Mouse (Mus musculus): Measurements from ENCODE around the gene Gm4553. TPM values are rescaled to one million over a fixed set of nuclear protein-coding genes. Genes with fewer than 3 reads are reported as not detected.
"Not testable (repeated sequence)": the region's sequence is repeated elsewhere in the genome, so short reads cannot be mapped to it uniquely, and the experiment has no call there.

Gene Gm4553
- not detected in 2 replicates for polyA plus RNA-seq (2014; fragmentation: Nextera tagmentation; extraction: Ambion mirVana)

DNA sequence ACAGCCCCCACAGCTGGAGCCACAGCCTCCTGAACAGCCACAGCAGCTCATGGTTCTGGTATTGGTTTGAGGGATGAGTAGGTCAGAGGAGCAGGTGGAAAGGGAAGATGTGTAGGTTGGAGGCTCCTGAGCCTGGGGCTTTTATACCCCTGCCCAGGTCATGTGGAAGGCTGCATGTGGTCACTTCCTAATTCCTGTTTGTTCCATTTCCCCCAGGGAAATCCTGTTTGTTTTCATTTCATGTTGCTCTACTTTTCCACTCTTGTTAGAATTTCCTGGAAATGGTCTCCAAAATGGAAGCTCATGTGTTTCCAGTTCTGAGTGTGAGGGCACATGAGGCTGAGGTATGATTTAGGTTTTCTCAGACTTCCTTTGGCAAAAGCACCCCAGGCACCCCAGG is at the start of gene Gm4553:
Gm4553 (minus strand) TSS at position 101 of the 400 bp plus-strand sequence.
- not testable (repeated sequence) for H3K4me2 ChIP-seq; DNase-seq (ENCODE audit: low spot score, missing footprints); H3K9ac ChIP-seq (ENCODE audit: low read length); H3K4me1 ChIP-seq (ENCODE audit: control insufficient read depth, insufficient read depth, low read length); H3K4me3 ChIP-seq (ENCODE audit: low read depth, low read length); H3K36me3 ChIP-seq (ENCODE audit: control insufficient read depth, insufficient read depth, low read length); H3K27me3 ChIP-seq (ENCODE audit: control insufficient read depth, insufficient read depth, low read length); H3K27ac ChIP-seq (ENCODE audit: low read depth, low read length); H3K9me3 ChIP-seq (ENCODE audit: control insufficient read depth, low read length); ATAC-seq (ENCODE audit: low FRiP score)

DNA sequence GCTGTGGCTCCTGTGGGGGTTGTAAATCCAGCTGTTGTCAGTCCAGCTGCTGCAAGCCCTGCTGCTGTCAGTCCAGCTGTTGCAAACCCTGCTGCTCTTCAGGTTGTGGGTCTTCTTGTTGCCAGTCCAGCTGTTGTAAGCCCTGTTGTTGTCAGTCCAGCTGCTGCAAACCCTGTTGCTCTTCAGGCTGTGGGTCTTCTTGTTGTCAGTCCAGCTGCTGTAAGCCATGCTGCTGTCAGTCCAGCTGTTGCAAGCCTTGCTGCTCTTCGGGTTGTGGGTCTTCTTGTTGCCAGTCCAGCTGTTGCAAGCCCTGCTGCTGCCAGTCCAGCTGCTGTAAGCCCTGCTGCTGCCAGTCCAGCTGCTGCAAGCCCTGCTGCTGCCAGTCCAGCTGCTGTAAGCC is 46.6 kb upstream of the Gm4553 start:
- H3K9me3 ChIP-seq (ENCODE audit: control insufficient read depth, low read length); H3K27me3 ChIP-seq (ENCODE audit: control insufficient read depth, insufficient read depth, low read length); H3K27ac ChIP-seq (ENCODE audit: low read depth, low read length); H3K9ac ChIP-seq (ENCODE audit: low read length); H3K36me3 ChIP-seq (ENCODE audit: control insufficient read depth, insufficient read depth, low read length); H3K4me1 ChIP-seq (ENCODE audit: control insufficient read depth, insufficient read depth, low read length); DNase-seq (ENCODE audit: low spot score, missing footprints); ATAC-seq (ENCODE audit: low FRiP score); H3K4me2 ChIP-seq; H3K4me3 ChIP-seq (ENCODE audit: low read depth, low read length): not testable (repeated sequence)
- WGBS = 59% methylated on average over 1 of the region's 1 CpGs

DNA sequence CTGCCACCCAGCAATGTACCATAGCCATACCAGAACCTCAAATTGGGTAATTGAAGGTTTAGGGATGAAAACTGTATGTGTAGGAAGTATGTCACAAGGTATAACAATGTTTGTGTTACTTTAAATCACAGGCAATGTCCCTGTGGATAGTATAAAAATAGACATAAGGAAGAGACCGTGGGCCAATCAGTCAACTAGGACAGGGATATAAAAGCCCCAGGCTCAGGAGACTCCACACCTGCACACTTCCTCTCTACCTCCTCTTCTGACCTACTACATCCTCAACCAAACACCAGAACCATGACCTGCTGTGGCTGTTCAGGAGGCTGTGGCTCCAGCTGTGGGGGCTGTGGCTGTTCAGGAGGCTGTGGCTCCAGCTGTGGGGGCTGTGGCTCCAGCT is 46.0 kb upstream of the Gm4553 start, which contains the start of gene Gm7579:
Gm7579 (plus strand) TSS at position 301 of the 400 bp plus-strand sequence.
- no peak within 1 kb of the TSS for H3K9ac ChIP-seq (ENCODE audit: low read length)
- H3K36me3 ChIP-seq (ENCODE audit: control insufficient read depth, insufficient read depth, low read length) = no peaks in the 10 kb centered on the region
- no peaks in the 10 kb centered on the region for H3K27me3 ChIP-seq (ENCODE audit: control insufficient read depth, insufficient read depth, low read length)
- no peaks in the 10 kb centered on the region for H3K9me3 ChIP-seq (ENCODE audit: control insufficient read depth, low read length)
- H3K27ac ChIP-seq (ENCODE audit: low read depth, low read length) = no peak within 1 kb of the TSS
- DNase-seq (ENCODE audit: low spot score, missing footprints) = no peak
- no peaks in the 10 kb centered on the region for H3K4me1 ChIP-seq (ENCODE audit: control insufficient read depth, insufficient read depth, low read length)
- 76% methylated on average over 1 of the region's 1 CpGs for WGBS
- H3K4me2 ChIP-seq = no peak within 1 kb of the TSS
- ATAC-seq (ENCODE audit: low FRiP score) = no peak
- no peak within 1 kb of the TSS for H3K4me3 ChIP-seq (ENCODE audit: low read depth, low read length)

DNA sequence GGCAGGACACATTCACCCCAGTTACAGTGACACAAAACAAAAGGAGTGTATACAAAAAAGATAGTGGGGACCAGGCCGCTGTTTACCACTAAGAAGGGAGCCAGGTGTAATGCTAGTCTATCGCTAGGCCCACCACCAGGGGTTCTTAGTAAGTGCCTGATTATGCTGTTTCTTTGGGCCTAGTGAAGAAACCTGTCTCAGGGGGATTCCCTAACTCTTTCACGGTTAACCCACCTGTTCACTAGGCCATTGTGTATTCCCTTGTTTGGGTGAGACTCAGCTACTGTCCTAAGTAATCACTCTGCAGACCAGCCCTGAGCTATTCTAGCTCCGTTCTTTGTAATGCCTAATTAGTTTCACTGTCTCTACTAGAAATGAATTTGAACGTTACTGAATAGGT is 41.4 kb upstream of the Gm4553 start:
- DNase-seq (ENCODE audit: low spot score, missing footprints); H3K27ac ChIP-seq (ENCODE audit: low read depth, low read length); H3K4me2 ChIP-seq; H3K4me3 ChIP-seq (ENCODE audit: low read depth, low read length); ATAC-seq (ENCODE audit: low FRiP score); H3K36me3 ChIP-seq (ENCODE audit: control insufficient read depth, insufficient read depth, low read length); H3K9ac ChIP-seq (ENCODE audit: low read length); H3K4me1 ChIP-seq (ENCODE audit: control insufficient read depth, insufficient read depth, low read length); H3K27me3 ChIP-seq (ENCODE audit: control insufficient read depth, insufficient read depth, low read length); H3K9me3 ChIP-seq (ENCODE audit: control insufficient read depth, low read length): not testable (repeated sequence)
- WGBS = 76% methylated on average over 5 of the region's 5 CpGs

DNA sequence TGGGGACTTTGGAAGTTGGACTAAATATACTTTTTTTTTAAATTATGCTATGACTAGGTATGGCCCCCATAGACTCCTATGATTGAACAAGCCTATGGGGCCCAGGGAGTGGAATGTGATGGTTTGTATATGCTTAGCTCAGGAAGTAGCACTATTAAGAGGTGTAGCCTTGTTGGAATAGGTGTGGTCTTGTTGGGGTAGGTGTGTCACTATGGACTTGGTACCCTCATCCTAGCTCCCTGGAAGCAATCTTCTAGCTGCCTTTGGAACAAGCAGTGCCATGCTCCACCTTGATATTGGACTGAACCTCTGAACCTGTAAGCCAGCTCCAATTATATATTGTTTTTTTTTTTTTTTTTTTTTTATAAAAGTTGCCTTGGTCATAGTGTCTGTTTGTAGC is 39.9 kb upstream of the Gm4553 start:
- ATAC-seq (ENCODE audit: low FRiP score) = no peak
- H3K4me1 ChIP-seq (ENCODE audit: control insufficient read depth, insufficient read depth, low read length) = no peaks in the 10 kb centered on the region
- H3K4me2 ChIP-seq = no peak overlapping the region
- no peaks in the 10 kb centered on the region for H3K27me3 ChIP-seq (ENCODE audit: control insufficient read depth, insufficient read depth, low read length)
- H3K9me3 ChIP-seq (ENCODE audit: control insufficient read depth, low read length) = no peaks in the 10 kb centered on the region
- no peak overlapping the region for H3K9ac ChIP-seq (ENCODE audit: low read length)
- no peak overlapping the region for H3K27ac ChIP-seq (ENCODE audit: low read depth, low read length)
- no peak overlapping the region for H3K4me3 ChIP-seq (ENCODE audit: low read depth, low read length)
- no peaks in the 10 kb centered on the region for H3K36me3 ChIP-seq (ENCODE audit: control insufficient read depth, insufficient read depth, low read length)
- DNase-seq (ENCODE audit: low spot score, missing footprints) = no peak

DNA sequence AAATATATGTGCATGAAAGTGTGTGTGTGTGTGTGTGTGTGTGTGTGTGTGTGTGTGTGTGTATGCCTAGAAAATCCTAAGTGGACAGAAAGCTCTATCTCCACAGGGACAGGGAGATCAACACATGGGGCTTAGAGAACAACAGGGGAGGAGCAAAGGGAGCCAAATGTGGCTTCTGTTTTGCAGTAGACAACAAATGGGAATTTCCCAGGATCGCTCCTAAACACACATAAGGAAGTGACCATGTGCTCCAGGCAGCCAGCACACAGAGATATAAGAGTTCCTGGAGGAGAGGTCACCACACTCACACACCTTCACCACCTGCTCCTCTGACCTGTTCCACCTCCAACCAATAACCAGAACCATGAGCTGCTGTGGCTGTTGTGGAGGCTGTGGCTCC is 35.5 kb upstream of the Gm4553 start, which contains the start of gene Krtap5-3:
Krtap5-3 (plus strand) TSS at position 301 of the 400 bp plus-strand sequence.
- ATAC-seq (ENCODE audit: low FRiP score) = no peak
- Histone ChIP-seq H3K27ac (ENCODE audit: low read depth, low read length) (no peak within 1 kb of the TSS), H3K9ac (ENCODE audit: low read length) (no peak within 1 kb of the TSS), H3K36me3 (ENCODE audit: control insufficient read depth, insufficient read depth, low read length) (no peaks in the 10 kb centered on the region), H3K9me3 (ENCODE audit: control insufficient read depth, low read length) (no peaks in the 10 kb centered on the region), H3K4me3 (ENCODE audit: low read depth, low read length) (no peak within 1 kb of the TSS), H3K27me3 (ENCODE audit: control insufficient read depth, insufficient read depth, low read length) (no peaks in the 10 kb centered on the region), H3K4me1 (ENCODE audit: control insufficient read depth, insufficient read depth, low read length) (no peaks in the 10 kb centered on the region), H3K4me2 (no peak within 1 kb of the TSS)
- no peak for DNase-seq (ENCODE audit: low spot score, missing footprints)
- WGBS = 79% methylated on average over 1 of the region's 1 CpGs

DNA sequence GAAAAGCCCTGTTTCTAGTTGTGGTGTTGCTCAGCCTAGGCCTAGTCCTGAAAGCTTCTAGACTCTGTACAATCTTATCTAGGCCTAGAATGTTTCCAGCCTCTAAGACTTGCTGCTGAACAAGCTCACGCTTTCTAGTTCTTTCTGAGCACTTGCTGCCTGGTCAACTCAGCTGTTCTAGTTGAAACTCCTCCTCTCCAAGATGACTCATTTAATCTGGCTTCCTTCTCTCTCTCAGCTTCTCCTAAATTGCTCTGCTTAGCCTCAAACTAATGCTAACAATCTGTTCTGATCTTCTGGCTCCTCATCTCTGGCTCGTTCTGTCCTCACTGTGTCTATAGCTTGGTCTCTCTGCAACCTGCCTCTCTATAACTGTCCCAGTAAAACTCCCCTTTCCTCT is 33.2 kb upstream of the Gm4553 start:
- ATAC-seq (ENCODE audit: low FRiP score) = no peak
- Histone ChIP-seq H3K9ac (ENCODE audit: low read length) (no peak overlapping the region), H3K9me3 (ENCODE audit: control insufficient read depth, low read length) (no peaks in the 10 kb centered on the region), H3K27me3 (ENCODE audit: control insufficient read depth, insufficient read depth, low read length) (no peaks in the 10 kb centered on the region), H3K4me1 (ENCODE audit: control insufficient read depth, insufficient read depth, low read length) (no peaks in the 10 kb centered on the region), H3K36me3 (ENCODE audit: control insufficient read depth, insufficient read depth, low read length) (no peaks in the 10 kb centered on the region), H3K4me3 (ENCODE audit: low read depth, low read length) (no peak overlapping the region), H3K4me2 (no peak overlapping the region), H3K27ac (ENCODE audit: low read depth, low read length) (no peak overlapping the region)
- no peak for DNase-seq (ENCODE audit: low spot score, missing footprints)
- 88% methylated on average over 2 of the region's 2 CpGs for WGBS

DNA sequence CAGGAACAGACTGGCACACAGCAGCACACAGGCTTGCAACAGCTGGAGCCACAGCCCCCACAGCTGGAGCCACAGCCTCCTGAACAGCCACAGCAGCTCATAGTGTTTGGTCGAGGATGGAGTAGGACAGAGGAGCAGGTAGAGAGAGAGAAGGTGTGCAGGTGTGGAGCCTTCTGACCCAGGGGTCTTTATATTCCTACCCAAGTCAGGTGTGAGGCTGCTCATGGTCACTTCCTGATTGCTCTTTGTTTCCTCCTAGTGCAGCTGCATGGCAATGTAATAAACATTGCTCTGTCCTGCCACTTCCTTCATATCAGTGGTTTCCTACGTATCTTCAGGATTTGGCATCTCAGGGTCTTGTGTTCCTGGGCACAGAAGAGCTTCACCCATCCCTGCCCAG is 24.8 kb upstream of the Gm4553 start, which contains the start of gene Gm10153:
Gm10153 (minus strand) TSS at position 101 of the 400 bp plus-strand sequence.
- Histone ChIP-seq H3K9me3 (ENCODE audit: control insufficient read depth, low read length) (no peaks in the 10 kb centered on the region), H3K27me3 (ENCODE audit: control insufficient read depth, insufficient read depth, low read length) (no peaks in the 10 kb centered on the region), H3K4me3 (ENCODE audit: low read depth, low read length) (no peak within 1 kb of the TSS), H3K27ac (ENCODE audit: low read depth, low read length) (no peak within 1 kb of the TSS), H3K36me3 (ENCODE audit: control insufficient read depth, insufficient read depth, low read length) (no peaks in the 10 kb centered on the region), H3K9ac (ENCODE audit: low read length) (no peak within 1 kb of the TSS), H3K4me2 (no peak within 1 kb of the TSS), H3K4me1 (ENCODE audit: control insufficient read depth, insufficient read depth, low read length) (no peaks in the 10 kb centered on the region)
- WGBS = 57% methylated on average over 2 of the region's 2 CpGs
- ATAC-seq (ENCODE audit: low FRiP score) (no peak), DNase-seq (ENCODE audit: low spot score, missing footprints) (no peak)

DNA sequence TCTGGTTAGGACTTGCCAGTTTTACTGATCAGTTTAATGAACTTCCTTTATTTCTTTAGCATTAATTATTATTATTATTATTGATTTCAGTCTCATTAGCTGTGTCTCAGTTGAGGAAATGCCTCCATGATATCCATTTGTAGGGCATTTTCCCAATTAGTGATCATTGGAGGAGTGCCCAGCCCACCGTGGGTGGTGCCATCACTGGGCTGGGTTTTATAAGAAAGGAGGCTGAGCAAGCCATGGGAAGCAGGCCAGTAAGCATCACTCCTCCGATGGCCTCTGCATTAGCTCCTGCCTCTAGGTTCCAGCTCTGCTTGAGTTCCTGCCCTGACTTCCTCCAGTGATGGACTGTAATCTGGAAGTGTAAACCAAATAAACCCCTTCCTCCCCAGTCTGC is 22.6 kb upstream of the Gm4553 start:
- no peaks in the 10 kb centered on the region for H3K4me1 ChIP-seq (ENCODE audit: control insufficient read depth, insufficient read depth, low read length)
- no peak overlapping the region for H3K4me3 ChIP-seq (ENCODE audit: low read depth, low read length)
- H3K27ac ChIP-seq (ENCODE audit: low read depth, low read length) = no peak overlapping the region
- no peaks in the 10 kb centered on the region for H3K9me3 ChIP-seq (ENCODE audit: control insufficient read depth, low read length)
- no peaks in the 10 kb centered on the region for H3K36me3 ChIP-seq (ENCODE audit: control insufficient read depth, insufficient read depth, low read length)
- ATAC-seq (ENCODE audit: low FRiP score) (no peak), DNase-seq (ENCODE audit: low spot score, missing footprints) (no peak)
- H3K4me2 ChIP-seq = no peak overlapping the region
- no peak overlapping the region for H3K9ac ChIP-seq (ENCODE audit: low read length)
- no peaks in the 10 kb centered on the region for H3K27me3 ChIP-seq (ENCODE audit: control insufficient read depth, insufficient read depth, low read length)
- WGBS = 81% methylated on average over 2 of the region's 2 CpGs

DNA sequence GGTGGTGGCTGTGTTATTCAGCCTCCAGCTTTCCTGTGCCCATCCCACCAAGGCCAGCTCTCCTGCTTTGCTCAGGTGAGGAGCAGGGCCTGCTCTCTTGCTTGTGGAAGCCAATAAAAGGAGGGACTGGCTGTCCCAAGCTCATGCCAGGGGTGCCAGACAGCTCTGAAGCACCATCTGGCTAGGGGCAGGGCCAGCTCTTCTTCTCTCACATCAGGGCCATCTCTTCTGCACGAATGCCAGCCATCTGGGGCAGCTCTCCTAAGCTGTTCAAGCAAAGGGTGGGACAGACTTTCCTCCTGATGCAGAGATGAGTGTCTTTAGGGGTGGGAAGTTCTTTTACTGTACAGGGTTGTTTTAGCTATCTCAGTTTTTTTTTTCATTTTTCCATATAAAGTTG is 15.5 kb upstream of the Gm4553 start:
- Histone ChIP-seq H3K9me3 (ENCODE audit: control insufficient read depth, low read length) (no peaks in the 10 kb centered on the region), H3K27ac (ENCODE audit: low read depth, low read length) (no peak overlapping the region), H3K4me3 (ENCODE audit: low read depth, low read length) (no peak overlapping the region), H3K9ac (ENCODE audit: low read length) (no peak overlapping the region), H3K4me2 (no peak overlapping the region), H3K4me1 (ENCODE audit: control insufficient read depth, insufficient read depth, low read length) (no peaks in the 10 kb centered on the region), H3K36me3 (ENCODE audit: control insufficient read depth, insufficient read depth, low read length) (no peaks in the 10 kb centered on the region), H3K27me3 (ENCODE audit: control insufficient read depth, insufficient read depth, low read length) (no peaks in the 10 kb centered on the region)
- ATAC-seq (ENCODE audit: low FRiP score) (no peak), DNase-seq (ENCODE audit: low spot score, missing footprints) (no peak)
- 35% methylated on average over 1 of the region's 1 CpGs for WGBS

All from midbrain, embryonic 11.5 days (tissue).